Mouse (Mus musculus) embryonic fibroblast, embryonic 13.5 days (primary cell): ENCODE results near the gene Cacna2d3.

ENCODE experiments used
- CTCF ChIP-seq: IDR thresholded peaks from 2 replicates; pipeline ENCODE4 v1.5.1; 2011; ENCODE audit warnings: mild to moderate bottlenecking, control low read depth, low read length, moderate library complexity, borderline replicate concordance; ENCODE audit not compliant: insufficient read depth
- POLR2A ChIP-seq: IDR thresholded peaks from 2 replicates; pipeline ENCODE4 v1.6.1; 2011; ENCODE audit warnings: low read depth, mild to moderate bottlenecking, control low read depth, low read length, moderate library complexity

- TF ChIP-seq CTCF (no peak), POLR2A (no peak)
Measured at GRCm38 (mm10) chr14:29305623-29306022, 416.0 kb downstream of the Cacna2d3 start.
